Mouse (Mus musculus) cerebellum, adult 11 months (tissue): Measurements from ENCODE around the gene Tdpoz5.
"Not testable (repeated sequence)": the region's sequence is repeated elsewhere in the genome, so short reads cannot be mapped to it uniquely, and the experiment has no call there.

ENCODE experiments used
- DNase-seq: peaks from one replicate; pipeline ENCODE4 v3.0.0; 2022

Gene Tdpoz5

GRCm38 (mm10) chr3:93961214-93961613 is at the start of gene Tdpoz5:
Gene Tdpoz5, minus strand, starts transcription at chr3:93961314.
- DNase-seq, result not testable (repeated sequence)

- DNase-seq, result not testable (repeated sequence)
Observed at GRCm38 (mm10) chr3:93968938-93969337, 7.8 kb upstream of the Tdpoz5 start.

GRCm38 (mm10) chr3:93943443-93943842 is 17.7 kb downstream of the Tdpoz5 start, which contains the start of gene Gm9117:
Gene Gm9117, minus strand, starts transcription at chr3:93943543.
- DNase-seq, result not testable (repeated sequence)

DNA sequence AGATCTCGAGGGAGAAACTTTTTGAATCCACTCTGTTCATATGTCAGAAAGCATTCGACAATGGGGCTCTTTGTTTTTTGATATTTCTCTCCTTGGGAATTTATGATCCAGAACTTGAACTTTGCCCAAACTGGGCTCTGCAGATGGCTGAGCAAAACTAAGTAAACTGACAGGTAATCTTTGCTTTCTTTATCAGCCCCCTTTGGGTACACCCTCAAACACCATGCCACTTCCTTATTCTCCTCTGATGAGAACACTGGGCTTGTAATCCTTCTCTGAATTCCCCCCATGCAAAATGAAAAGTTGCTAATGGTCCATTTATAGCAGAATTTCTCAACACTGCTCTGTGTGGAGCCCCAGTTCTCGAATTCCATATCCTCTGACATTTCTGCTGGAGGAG is 22.7 kb downstream of the Tdpoz5 start:
- not testable (repeated sequence) for DNase-seq
